Comparison of ENCODE assay signal across 8 mouse cellular contexts in the genomic region with DNA sequence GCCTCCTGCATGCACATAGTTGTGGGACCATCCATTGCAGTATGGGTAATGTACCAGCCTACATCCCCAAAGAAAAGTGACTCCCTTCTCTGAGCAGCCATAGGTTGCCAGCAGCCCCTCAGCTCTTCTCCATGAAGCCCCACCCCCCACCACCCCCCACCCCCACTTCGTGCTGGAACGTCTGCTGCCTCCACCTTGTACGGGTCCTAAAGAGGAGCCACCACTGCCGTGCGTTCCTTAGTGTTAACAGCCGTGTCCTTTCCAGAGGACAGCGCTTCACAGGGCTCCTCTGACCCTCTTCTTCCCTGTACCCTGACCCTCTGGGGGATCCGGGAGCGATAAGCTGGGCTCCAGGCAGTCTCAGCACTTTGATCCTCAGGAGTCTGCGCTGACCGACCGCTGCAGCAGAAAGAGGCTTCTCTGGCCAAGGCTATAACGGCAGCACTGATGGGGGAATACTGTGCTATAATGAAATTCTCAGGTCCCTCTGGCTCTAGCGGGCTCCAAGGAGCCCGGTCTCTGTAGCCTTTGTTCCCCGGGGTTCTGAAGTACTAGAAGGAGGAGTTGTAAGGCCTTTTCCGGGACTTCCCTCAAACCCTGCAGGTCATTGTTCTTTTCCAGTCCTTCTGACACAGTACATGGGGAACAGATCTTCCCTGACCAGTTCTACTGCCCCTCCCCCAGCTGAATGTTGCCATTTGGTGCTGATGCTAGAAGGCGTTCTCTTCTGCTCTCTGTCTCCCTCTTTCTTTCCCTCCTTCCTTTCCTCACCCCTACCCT. TPM values are rescaled to one million over a fixed set of nuclear protein-coding genes. Genes with fewer than 3 reads are reported as not detected.
DNase-seq lines count a peak whose midpoint lies in the region; ATAC-seq lines count a peak whose summit lies in the region.

No protein-coding gene starts in this region.

- no peaks in the 10 kb centered on the region for H3K27me3 ChIP-seq in heart, embryonic 11.5 days (ENCODE audit: control insufficient read depth, insufficient read depth, low read length)
- no peaks in the 10 kb centered on the region for H3K27me3 ChIP-seq in embryonic facial prominence, embryonic 10.5 days (replicated peaks; ENCODE audit: low read depth, poor library complexity, severe bottlenecking)
- H3K27me3 ChIP-seq in hindbrain, embryonic 11.5 days (ENCODE audit: control insufficient read depth, insufficient read depth, low read length) = no peaks in the 10 kb centered on the region
- peaks cover 43% of the 10 kb centered on the region for H3K27me3 ChIP-seq in liver, embryonic 12.5 days (replicated peaks)
- no peaks in the 10 kb centered on the region for H3K27me3 ChIP-seq in neural tube, embryonic 15.5 days (replicated peaks)

- no peaks in the 10 kb centered on the region for H3K36me3 ChIP-seq in heart, embryonic 11.5 days (ENCODE audit: control insufficient read depth, insufficient read depth, low read length)
- H3K36me3 ChIP-seq in embryonic facial prominence, embryonic 10.5 days (replicated peaks) = no peaks in the 10 kb centered on the region
- H3K36me3 ChIP-seq in hindbrain, embryonic 11.5 days (ENCODE audit: control insufficient read depth, insufficient read depth, low read length) = no peaks in the 10 kb centered on the region
- H3K36me3 ChIP-seq in liver, embryonic 12.5 days = no peaks in the 10 kb centered on the region
- H3K36me3 ChIP-seq in neural tube, embryonic 15.5 days = no peaks in the 10 kb centered on the region

- peaks cover 14% of the 10 kb centered on the region for H3K4me1 ChIP-seq in heart, embryonic 11.5 days (ENCODE audit: control insufficient read depth, insufficient read depth, low read length)
- H3K4me1 ChIP-seq in embryonic facial prominence, embryonic 10.5 days = peaks cover 17% of the 10 kb centered on the region
- H3K4me1 ChIP-seq in hindbrain, embryonic 11.5 days (replicated peaks; ENCODE audit: control insufficient read depth, insufficient read depth, low read length) = no peaks in the 10 kb centered on the region; the same call in 1 of the 2 replicates
- H3K4me1 ChIP-seq in liver, embryonic 12.5 days = peaks cover 9% of the 10 kb centered on the region; the same call in 1 of the 2 replicates
- peaks cover 21% of the 10 kb centered on the region for H3K4me1 ChIP-seq in neural tube, embryonic 15.5 days

- peak overlapping the region; percentile 69 for H3K9ac ChIP-seq in heart, embryonic 11.5 days (ENCODE audit: low read depth, low read length)
- H3K9ac ChIP-seq in hindbrain, embryonic 11.5 days (ENCODE audit: low read depth, low read length) = peak overlapping the region; percentile 65
- H3K9ac ChIP-seq in liver, embryonic 12.5 days = no peak overlapping the region
- H3K9ac ChIP-seq in neural tube, embryonic 15.5 days (replicated peaks) = peak overlapping the region; percentile 54

- peak overlapping the region; percentile 82 for H3K4me2 ChIP-seq in heart, embryonic 11.5 days
- H3K4me2 ChIP-seq in hindbrain, embryonic 11.5 days (replicated peaks; ENCODE audit: low read depth, low read length) = peak overlapping the region; percentile 63
- H3K4me2 ChIP-seq in liver, embryonic 12.5 days = peak overlapping the region; percentile 52
- peak overlapping the region; percentile 71 for H3K4me2 ChIP-seq in neural tube, embryonic 15.5 days

- peak; percentile 59; the same call in 1 of the 2 replicates for ATAC-seq in heart, embryonic 11.5 days (replicated peaks; ENCODE audit: insufficient number of reproducible peaks, low FRiP score, low TSS enrichment)
- peak; percentile 81 for ATAC-seq in hindbrain, embryonic 11.5 days (ENCODE audit: low FRiP score)
- no peak for ATAC-seq in liver, embryonic 12.5 days
- ATAC-seq in neural tube, embryonic 15.5 days (ENCODE audit: low FRiP score) = peak; percentile 88

- WGBS in heart, embryonic 11.5 days (ENCODE audit: insufficient replicate concordance) = 0% methylated on average over 18 of the region's 18 CpGs
- 1% methylated on average over 18 of the region's 18 CpGs for WGBS in embryonic facial prominence, embryonic 10.5 days
- WGBS in hindbrain, embryonic 11.5 days = under 1% methylated on average over 18 of the region's 18 CpGs
- WGBS in liver, embryonic 12.5 days (ENCODE audit: insufficient replicate concordance) = 1% methylated on average over 18 of the region's 18 CpGs
- 1% methylated on average over 18 of the region's 18 CpGs for WGBS in neural tube, embryonic 15.5 days

- H3K9me3 ChIP-seq in heart, embryonic 11.5 days (replicated peaks; ENCODE audit: control insufficient read depth, low read length) = no peaks in the 10 kb centered on the region
- no peaks in the 10 kb centered on the region for H3K9me3 ChIP-seq in embryonic facial prominence, embryonic 10.5 days
- H3K9me3 ChIP-seq in hindbrain, embryonic 11.5 days (ENCODE audit: control insufficient read depth, low read length) = no peaks in the 10 kb centered on the region
- H3K9me3 ChIP-seq in liver, embryonic 12.5 days (replicated peaks) = no peaks in the 10 kb centered on the region
- no peaks in the 10 kb centered on the region for H3K9me3 ChIP-seq in neural tube, embryonic 15.5 days (replicated peaks)

- DNase-seq in heart, adult 8-10 months (ENCODE audit: low spot score) = no peak
- DNase-seq in Muller cell, postnatal 12 days (ENCODE audit: inconsistent ontology term) = peak; percentile 22
- DNase-seq in embryonic facial prominence, embryonic 10.5 days (ENCODE audit: low spot score) = peak; percentile 64
- DNase-seq in hindbrain, embryonic 11.5 days (ENCODE audit: low spot score) = peak; percentile 68
- no peak for DNase-seq in spleen, adult 18-20 months

- H3K4me3 ChIP-seq in heart, embryonic 11.5 days (ENCODE audit: low read depth, low read length) = peak overlapping the region; percentile 36
- H3K4me3 ChIP-seq in embryonic facial prominence, embryonic 10.5 days = peak overlapping the region; percentile 61
- H3K4me3 ChIP-seq in hindbrain, embryonic 11.5 days (ENCODE audit: low read depth, low read length) = peak overlapping the region; percentile 33
- peak overlapping the region; percentile 16; the same call in 1 of the 2 replicates for H3K4me3 ChIP-seq in liver, embryonic 12.5 days
- peak overlapping the region; percentile 42 for H3K4me3 ChIP-seq in neural tube, embryonic 15.5 days (replicated peaks)

- H3K27ac ChIP-seq in heart, embryonic 11.5 days (ENCODE audit: low read depth, low read length) = peak overlapping the region; percentile 51
- H3K27ac ChIP-seq in embryonic facial prominence, embryonic 10.5 days (replicated peaks) = peak overlapping the region; percentile 86
- H3K27ac ChIP-seq in hindbrain, embryonic 11.5 days (ENCODE audit: low read depth, low read length) = peak overlapping the region; percentile 82
- no peak overlapping the region for H3K27ac ChIP-seq in liver, embryonic 12.5 days
- H3K27ac ChIP-seq in neural tube, embryonic 15.5 days (replicated peaks) = peak overlapping the region; percentile 77

RNA-seq across cellular contexts. Expression of gene Prmt5, which starts 10.1 kb away (rescaled TPM):
- polyA plus RNA-seq in heart, embryonic 11.5 days (2014; fragmentation: Nextera tagmentation; extraction: Ambion mirVana) = 67.8 and 74.4 TPM in 2 replicates
- total RNA-seq in heart, adult 8-10 months (2022) = 10 to 100 TPM; 29.8 to 34.0 (median 32.1) TPM
- polyA plus RNA-seq in embryonic facial prominence, embryonic 10.5 days (2016; fragmentation: Nextera tagmentation; extraction: Ambion mirVana) = 139 and 149 TPM in 2 replicates
- polyA plus RNA-seq in hindbrain, embryonic 11.5 days (2014; fragmentation: Nextera tagmentation; extraction: Ambion mirVana) = 115 and 120 TPM in 2 replicates
- 60.6 and 61.1 TPM in 2 replicates for polyA plus RNA-seq in liver, embryonic 12.5 days (2016; fragmentation: Nextera tagmentation; extraction: Ambion mirVana)
- 92.3 and 93.9 TPM in 2 replicates for polyA plus RNA-seq in neural tube, embryonic 15.5 days (2015; fragmentation: Nextera tagmentation; extraction: Ambion mirVana)

RNA-seq across cellular contexts. Expression of gene Haus4, which starts 27.0 kb away (rescaled TPM):
- 40.1 and 42.8 TPM in 2 replicates for polyA plus RNA-seq in heart, embryonic 11.5 days (2014; fragmentation: Nextera tagmentation; extraction: Ambion mirVana)
- total RNA-seq in heart, adult 8-10 months (2022) = 1 to 10 TPM; 3.5 to 6.1 (median 4.1) TPM
- 58.9 and 60.5 TPM in 2 replicates for polyA plus RNA-seq in embryonic facial prominence, embryonic 10.5 days (2016; fragmentation: Nextera tagmentation; extraction: Ambion mirVana)
- 34.8 and 35.7 TPM in 2 replicates for polyA plus RNA-seq in hindbrain, embryonic 11.5 days (2014; fragmentation: Nextera tagmentation; extraction: Ambion mirVana)
- 49.3 and 52.0 TPM in 2 replicates for polyA plus RNA-seq in liver, embryonic 12.5 days (2016; fragmentation: Nextera tagmentation; extraction: Ambion mirVana)
- 20.5 and 34.8 TPM in 2 replicates for polyA plus RNA-seq in neural tube, embryonic 15.5 days (2015; fragmentation: Nextera tagmentation; extraction: Ambion mirVana)

RNA-seq across cellular contexts. Expression of gene Ajuba, which starts 49.9 kb away (rescaled TPM):
- 23.4 and 30.7 TPM in 2 replicates for polyA plus RNA-seq in heart, embryonic 11.5 days (2014; fragmentation: Nextera tagmentation; extraction: Ambion mirVana)
- total RNA-seq in heart, adult 8-10 months (2022) = 1 to 10 TPM; 4.6 to 5.2 (median 4.7) TPM
- 79.7 and 95.4 TPM in 2 replicates for polyA plus RNA-seq in embryonic facial prominence, embryonic 10.5 days (2016; fragmentation: Nextera tagmentation; extraction: Ambion mirVana)
- polyA plus RNA-seq in hindbrain, embryonic 11.5 days (2014; fragmentation: Nextera tagmentation; extraction: Ambion mirVana) = 23.2 and 29.4 TPM in 2 replicates
- polyA plus RNA-seq in liver, embryonic 12.5 days (2016; fragmentation: Nextera tagmentation; extraction: Ambion mirVana) = 10.4 and 12.7 TPM in 2 replicates
- 6.1 and 12.9 TPM in 2 replicates for polyA plus RNA-seq in neural tube, embryonic 15.5 days (2015; fragmentation: Nextera tagmentation; extraction: Ambion mirVana)

RNA-seq across cellular contexts. Expression of gene Rem2, which starts 51.5 kb away (rescaled TPM):
- polyA plus RNA-seq in heart, embryonic 11.5 days (2014; fragmentation: Nextera tagmentation; extraction: Ambion mirVana) = 2.0 TPM in 2 replicates
- not detected for total RNA-seq in heart, adult 8-10 months (2022)
- 9.1 and 9.9 TPM in 2 replicates for polyA plus RNA-seq in embryonic facial prominence, embryonic 10.5 days (2016; fragmentation: Nextera tagmentation; extraction: Ambion mirVana)
- polyA plus RNA-seq in hindbrain, embryonic 11.5 days (2014; fragmentation: Nextera tagmentation; extraction: Ambion mirVana) = 37.3 and 40.0 TPM in 2 replicates
- 0.19 and 0.39 TPM in 2 replicates for polyA plus RNA-seq in liver, embryonic 12.5 days (2016; fragmentation: Nextera tagmentation; extraction: Ambion mirVana)
- 32.3 and 44.0 TPM in 2 replicates for polyA plus RNA-seq in neural tube, embryonic 15.5 days (2015; fragmentation: Nextera tagmentation; extraction: Ambion mirVana)

Comparison
In these comparisons a context has a peak if more than half of its experiments do, and no peak if none do; other contexts are left out.
1. DNase-seq: peak in Muller cell, postnatal 12 days (single experiment), embryonic facial prominence, embryonic 10.5 days (single experiment) and hindbrain, embryonic 11.5 days (single experiment); none in heart, adult 8-10 months (single experiment) and spleen, adult 18-20 months (0 of 2).
2. Peak in every context shown above with its lines, with median percentiles within 50 percentile points of each other: H3K4me2 ChIP-seq and H3K4me3 ChIP-seq.